Mouse (Mus musculus) olfactory bulb, adult 2 months (tissue): ENCODE measurements around the gene Synpr. TPM values are rescaled to one million over a fixed set of nuclear protein-coding genes. Genes with fewer than 3 reads are reported as not detected.
A peak's percentile ranks its signal among the peaks of the same experiment; 100 is the strongest.

Source experiments
- H3K27ac ChIP-seq: fragments of 200-500 bp; 2 replicates; pipeline ENCODE4 v1.5.1; 2012; ENCODE audit warnings: low read depth, low read length; ENCODE audit not compliant: insufficient read depth
- H3K4me1 ChIP-seq: fragments of 200-500 bp; 2 replicates; pipeline ENCODE4 v1.6.1; 2012; ENCODE audit warnings: low read length; ENCODE audit not compliant: control insufficient read depth, insufficient read depth
- H3K4me3 ChIP-seq: fragments of 200-500 bp; 2 replicates; pipeline ENCODE4 v1.5.1; 2012; ENCODE audit warnings: mild to moderate bottlenecking, low read depth, low read length, moderate library complexity; ENCODE audit not compliant: insufficient read depth
- CTCF ChIP-seq: fragments of 200-500 bp; IDR thresholded peaks from 2 replicates; pipeline ENCODE4 v1.5.1; 2012; ENCODE audit warnings: low read depth, mild to moderate bottlenecking, low read length, moderate library complexity; ENCODE audit not compliant: insufficient read depth
- POLR2A ChIP-seq: fragments of 200-500 bp; IDR thresholded peaks from 2 replicates; pipeline ENCODE4 v1.6.1; 2012; ENCODE audit warnings: mild to moderate bottlenecking, low read depth, low read length, moderate library complexity; ENCODE audit not compliant: insufficient read depth
- WGBS: fragments of 180-500 bp; shearing (Covaris S2); methylation state at CpG from one replicate; pipeline ENCODE4 v1.1.7; 2018; 5-methylcytosine and 5-hydroxymethylcytosine counted together
- polyA plus RNA-seq: library from polyadenylated mRNA; stranded (reverse); fragments of >200 nt; gene quantifications from 2 replicates; pipeline ENCODE4 v1.2.4, GENCODE M21; 2012; ENCODE audit warnings: low replicate concordance; ENCODE audit not compliant: missing spikeins, insufficient read depth, insufficient read length

Gene Synpr
- polyA plus RNA-seq, 1 experiment: 200 TPM

DNA sequence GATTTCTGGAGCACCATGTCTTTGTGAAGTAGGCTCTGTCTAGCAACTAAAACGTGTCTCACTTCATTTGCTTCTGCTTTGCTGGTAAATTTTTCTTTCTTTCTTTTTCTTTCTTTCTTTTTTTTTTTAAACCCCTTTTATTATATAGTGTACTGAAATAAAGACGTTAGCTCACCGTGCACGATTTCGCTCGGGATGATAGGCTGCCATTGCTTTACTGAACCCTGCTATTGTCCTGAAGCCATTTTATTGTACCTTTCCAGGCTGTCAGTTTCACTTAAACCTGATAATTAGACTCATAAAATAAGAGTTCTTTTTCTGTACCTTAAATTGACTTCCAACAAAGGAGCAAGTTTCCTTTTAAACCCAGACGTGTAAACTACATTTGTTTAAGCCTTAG lies 104.5 kb downstream of the Synpr start:
- 18% methylated on average over 7 of the region's 7 CpGs for WGBS
- H3K4me3 ChIP-seq: no peak overlapping the region
- TF ChIP-seq POLR2A (no peak), CTCF (no peak)
- H3K4me1 ChIP-seq: peaks cover 7% of the 10 kb centered on the region
- 0 out of 2 replicates have a peak overlapping the region, but pooled peaks have one; percentile 31 for H3K27ac ChIP-seq

DNA sequence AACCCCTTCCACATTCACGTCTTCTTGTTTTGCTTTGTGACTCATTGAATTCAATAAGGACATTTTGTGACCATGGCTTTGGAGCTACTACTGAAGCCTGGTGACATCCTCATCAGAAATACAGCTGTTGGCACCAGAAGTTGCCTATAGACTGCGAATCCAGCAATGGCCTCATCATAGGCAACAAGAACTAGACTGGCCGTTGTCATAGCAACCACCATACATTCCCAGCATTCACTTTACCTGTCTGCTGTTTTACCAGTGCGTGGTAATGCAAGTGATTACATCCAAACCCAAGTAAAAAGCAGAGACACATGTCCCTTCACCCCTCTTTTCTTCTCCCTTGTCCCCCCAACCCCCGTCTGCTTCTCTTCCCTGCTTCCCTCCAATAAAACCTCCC lies 105.4 kb downstream of the Synpr start:
- 71% methylated on average over 5 of the region's 5 CpGs for WGBS

DNA sequence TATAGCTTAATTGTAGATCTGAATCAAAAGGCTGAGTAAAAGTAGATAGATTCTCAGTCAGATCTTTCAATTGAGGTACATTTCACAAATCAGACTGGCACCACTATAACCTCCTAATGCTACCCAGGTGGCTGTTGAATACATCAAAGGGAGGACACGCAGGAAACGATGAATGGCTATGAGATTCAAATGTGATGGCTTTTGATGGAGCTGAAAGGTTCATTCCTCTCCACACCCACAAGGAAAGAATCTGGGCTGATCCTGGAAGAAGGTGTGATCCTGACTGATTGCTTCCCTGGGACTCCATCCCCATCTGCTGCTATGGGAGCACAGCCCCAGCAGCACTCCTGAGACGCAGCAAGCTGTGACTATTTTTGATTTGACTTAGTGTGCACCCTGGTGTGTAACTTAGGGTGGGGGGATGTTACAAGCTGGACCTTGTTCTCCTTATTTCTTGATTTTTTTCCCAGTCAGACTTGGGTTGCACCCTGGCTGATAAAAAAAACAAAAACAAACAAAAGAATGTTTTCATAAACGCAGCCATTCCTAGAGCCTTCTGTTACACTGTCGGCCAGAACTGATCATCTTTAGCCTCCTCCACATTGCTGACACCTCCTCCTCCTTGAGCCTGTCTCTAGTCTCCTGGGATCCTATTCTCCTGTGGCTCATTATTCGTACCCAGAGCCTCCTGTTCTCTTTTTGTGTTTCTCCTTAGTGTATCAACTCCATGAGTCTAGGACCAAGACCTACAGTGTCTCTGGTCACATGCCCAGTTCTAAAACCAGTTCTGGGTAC lies 114.8 kb downstream of the Synpr start:
- WGBS: 48% methylated on average over 6 of the region's 6 CpGs
- Histone ChIP-seq H3K27ac (no peak overlapping the region), H3K4me1 (peaks cover 8% of the 10 kb centered on the region), H3K4me3 (no peak overlapping the region)
- TF ChIP-seq POLR2A (no peak), CTCF (no peak)

More for the DNA sequence above, 105.4 kb downstream of the Synpr start:
- 0 out of 2 replicates have a peak overlapping the region, but pooled peaks have one; percentile 31 for H3K27ac ChIP-seq
- H3K4me1 ChIP-seq: peaks cover 10% of the 10 kb centered on the region
- no peak overlapping the region for H3K4me3 ChIP-seq
- TF ChIP-seq CTCF (no peak), POLR2A (no peak)

DNA sequence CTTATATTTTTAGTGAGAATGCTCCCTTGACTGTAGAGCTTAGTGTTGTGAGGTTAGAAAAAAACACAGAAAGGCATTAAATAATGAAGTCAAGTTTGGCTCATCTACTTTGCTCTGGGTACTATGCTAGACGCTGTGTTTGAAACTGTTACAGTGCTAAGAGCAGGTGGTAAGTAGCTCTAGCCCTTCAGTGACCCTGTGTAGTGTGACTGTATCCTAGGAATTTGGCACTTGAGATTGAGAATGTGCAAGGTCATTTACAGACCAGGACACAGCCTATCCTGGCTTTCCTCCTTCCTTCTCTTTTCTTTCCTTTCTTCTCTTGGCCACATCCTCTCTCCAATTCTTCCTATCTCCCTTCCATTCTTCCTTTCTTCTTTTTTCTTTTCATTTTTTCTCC lies 127.1 kb downstream of the Synpr start:
- H3K4me3 ChIP-seq: no peak overlapping the region
- no peak overlapping the region for H3K27ac ChIP-seq
- TF ChIP-seq POLR2A: no peak
- 61% methylated on average over 1 of the region's 1 CpGs for WGBS
- H3K4me1 ChIP-seq: no peaks in the 10 kb centered on the region

DNA sequence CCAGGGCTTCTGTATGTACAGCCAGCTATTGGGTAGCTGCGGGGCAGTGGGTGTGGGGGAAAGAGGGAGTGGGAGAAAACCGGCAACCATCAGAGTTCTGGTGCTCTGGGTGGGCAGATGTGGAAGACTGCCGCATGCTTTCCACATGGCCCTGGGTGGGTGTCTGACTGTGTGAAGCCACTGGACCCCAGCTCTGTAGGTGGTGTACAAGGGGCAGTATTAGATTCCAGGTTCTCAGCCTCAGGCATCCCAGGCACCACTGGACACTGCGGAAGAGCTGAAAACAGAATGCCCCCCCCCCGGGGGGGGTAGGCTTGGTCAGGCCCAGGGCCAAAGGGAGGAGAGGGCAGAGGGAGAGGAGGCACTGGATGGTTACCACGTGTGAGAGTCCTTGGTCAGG lies 156.1 kb downstream of the Synpr start:
- no peak overlapping the region for H3K27ac ChIP-seq
- peaks cover 3% of the 10 kb centered on the region; the same call in 1 of the 2 replicates for H3K4me1 ChIP-seq
- 81% methylated on average over 6 of the region's 6 CpGs for WGBS
- TF ChIP-seq POLR2A (no peak), CTCF (no peak)
- no peak overlapping the region for H3K4me3 ChIP-seq

DNA sequence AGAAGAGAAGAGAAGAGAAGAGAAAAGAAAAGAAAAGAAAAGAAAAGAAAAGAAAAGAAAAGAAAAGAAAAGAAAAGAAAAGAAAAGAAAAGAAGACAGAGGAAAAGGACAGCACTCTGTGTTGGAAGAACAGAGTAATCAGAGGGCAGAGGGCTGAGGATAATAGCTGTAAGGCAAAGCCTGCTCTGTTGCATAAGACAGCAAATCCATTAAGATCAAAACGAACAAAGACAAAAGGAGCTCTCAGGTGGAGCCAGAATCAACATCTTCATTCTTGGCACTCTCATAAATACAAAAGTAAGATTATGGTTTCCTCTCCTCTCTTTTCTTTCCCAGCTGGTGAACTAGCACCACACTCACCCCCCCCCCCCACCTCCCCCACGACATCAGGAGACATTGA lies 160.3 kb downstream of the Synpr start:
- Histone ChIP-seq H3K27ac (no peak overlapping the region), H3K4me1 (peaks cover 3% of the 10 kb centered on the region; the same call in 1 of the 2 replicates), H3K4me3 (no peak overlapping the region)
- TF ChIP-seq POLR2A: no peak
- TF ChIP-seq CTCF: no peak
- 10% methylated on average over 2 of the region's 2 CpGs for whole genome bisulfite sequencing

DNA sequence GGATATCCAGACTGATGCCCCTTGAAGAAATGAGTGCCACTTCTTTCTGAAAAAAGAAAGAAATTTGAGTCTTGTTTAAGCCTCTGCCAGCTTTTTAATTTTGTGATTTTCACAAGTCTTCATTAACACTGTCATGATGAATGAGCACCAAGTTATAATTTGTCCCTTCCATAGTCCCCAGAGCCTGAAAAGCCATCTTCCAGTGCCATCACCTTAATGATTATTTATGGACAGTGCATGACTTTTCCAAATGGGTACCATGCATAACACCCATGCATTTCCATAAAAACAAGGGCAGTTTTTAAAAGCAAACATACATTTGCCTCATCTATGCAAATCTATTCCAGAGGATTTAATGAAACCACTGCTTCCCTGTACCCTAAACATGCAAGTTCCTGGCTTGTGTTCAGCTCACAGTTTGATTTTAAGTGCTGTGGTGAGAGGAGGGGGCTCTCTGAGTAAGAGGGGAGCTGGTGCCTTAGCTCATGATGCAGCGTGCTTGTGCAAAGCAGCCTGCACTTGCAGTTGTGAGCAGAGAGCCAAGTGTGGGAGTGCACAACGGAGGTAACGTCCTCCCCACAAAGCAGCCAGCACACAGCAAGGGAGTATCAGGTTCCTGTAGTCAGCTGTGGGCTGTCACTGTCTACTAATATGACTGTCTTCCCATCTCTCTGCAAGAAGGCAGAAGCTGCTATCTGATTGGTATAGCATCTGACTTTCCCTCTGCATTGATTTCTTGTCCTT lies 169.1 kb downstream of the Synpr start:
- 10% methylated on average over 3 of the region's 3 CpGs for WGBS
- TF ChIP-seq CTCF (no peak), POLR2A (0 out of 2 replicates have a peak, but pooled peaks have one; percentile 30)
- H3K27ac ChIP-seq: peak overlapping the region; percentile 97
- H3K4me1 ChIP-seq: no peaks in the 10 kb centered on the region; the same call in 1 of the 2 replicates
- peak overlapping the region; percentile 50 for H3K4me3 ChIP-seq

DNA sequence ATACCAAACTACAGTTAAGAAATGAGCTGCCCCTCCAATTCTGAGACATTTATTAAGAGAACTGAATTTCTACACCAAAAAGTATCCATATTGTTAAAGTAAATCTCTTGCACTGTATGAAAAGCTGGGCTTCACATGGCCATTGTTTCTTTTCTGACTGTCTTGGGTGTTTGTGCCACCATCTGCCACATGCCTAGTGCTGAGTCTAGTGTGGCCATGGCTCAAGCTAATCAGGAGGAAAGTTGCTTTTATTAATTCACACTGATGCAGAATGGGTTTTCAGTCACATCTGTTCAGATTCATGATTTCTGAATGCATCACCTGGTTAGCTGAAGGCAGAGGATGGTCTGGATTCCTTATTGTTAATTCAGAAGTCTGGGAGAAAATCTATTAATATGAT lies 170.4 kb downstream of the Synpr start:
- H3K4me1 ChIP-seq: no peaks in the 10 kb centered on the region; the same call in 1 of the 2 replicates
- H3K4me3 ChIP-seq: no peak overlapping the region
- TF ChIP-seq CTCF: no peak
- TF ChIP-seq POLR2A: no peak
- peak overlapping the region; percentile 55 for H3K27ac ChIP-seq

DNA sequence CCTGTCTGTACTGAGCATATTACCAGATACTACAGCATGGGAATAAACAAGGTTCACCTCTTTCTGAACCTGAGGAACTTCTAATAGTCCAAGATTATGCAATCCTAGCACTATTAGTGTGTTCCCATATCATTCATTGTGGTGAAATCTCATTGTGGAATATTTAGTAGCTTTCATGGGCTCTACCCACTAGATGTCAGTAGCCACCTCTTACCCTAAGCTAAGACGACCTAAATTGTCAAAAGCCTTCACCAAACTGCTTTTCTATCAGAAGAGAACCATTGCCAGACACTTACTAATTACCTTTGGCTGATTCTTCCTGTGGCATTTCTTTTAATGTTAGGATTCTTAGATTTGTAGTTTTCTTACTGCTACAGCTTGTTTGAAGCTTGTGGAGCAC lies 174.8 kb downstream of the Synpr start:
- H3K4me3 ChIP-seq: no peak overlapping the region
- H3K4me1 ChIP-seq: no peaks in the 10 kb centered on the region
- 9% methylated on average over 1 of the region's 1 CpGs for whole genome bisulfite sequencing
- TF ChIP-seq CTCF: no peak
- TF ChIP-seq POLR2A: no peak
- H3K27ac ChIP-seq: no peak overlapping the region
